Mouse (Mus musculus): Measurements from ENCODE around the gene Rcn1. TPM values are rescaled to one million over a fixed set of nuclear protein-coding genes. Genes with fewer than 3 reads are reported as not detected.
A peak's percentile ranks its signal among the peaks of the same experiment; 100 is the strongest.

Rcn1 gene
- total RNA-seq, 2 experiments from 2014 or later = 6.6 to 9.4 TPM

- DNase-seq = no peak
- H3K27ac ChIP-seq = no peak overlapping the region
- no peak overlapping the region for H3K4me3 ChIP-seq
- intact Hi-C loops (cut with DNase I) = no loop called here
- TF ChIP-seq CTCF (IDR thresholded peaks at IDR 0.05) = no peak
Observed at GRCm38 (mm10) chr2:105390653-105391413, 8.3 kb downstream of the Rcn1 start.

- H3K27ac ChIP-seq = no peak overlapping the region
- DNase-seq = no peak
- intact Hi-C loops (cut with DNase I) = no loop called here
- H3K4me3 ChIP-seq = no peak overlapping the region
- no peak for TF ChIP-seq CTCF (IDR thresholded peaks at IDR 0.05)
Observed at GRCm38 (mm10) chr2:105389007-105389890, 9.9 kb downstream of the Rcn1 start.

GRCm38 (mm10) chr2:105386418-105386817 is 12.7 kb downstream of the Rcn1 start:
- DNase-seq = no peak
- no peak for TF ChIP-seq CTCF (IDR thresholded peaks at IDR 0.05)
- Histone ChIP-seq H3K4me3 (no peak overlapping the region), H3K27ac (no peak overlapping the region)
- intact Hi-C loops (cut with DNase I) = no loop called here

GRCm38 (mm10) chr2:105384998-105385397 is 14.1 kb downstream of the Rcn1 start:
- no peak for DNase-seq
- TF ChIP-seq CTCF (IDR thresholded peaks at IDR 0.05) = no peak
- H3K4me3 ChIP-seq = no peak overlapping the region
- intact Hi-C loops (cut with DNase I) = no loop called here
- H3K27ac ChIP-seq = no peak overlapping the region

GRCm38 (mm10) chr2:105383063-105383462 is 16.1 kb downstream of the Rcn1 start:
- no peak overlapping the region for H3K4me3 ChIP-seq
- no peak overlapping the region for H3K27ac ChIP-seq
- TF ChIP-seq CTCF (IDR thresholded peaks at IDR 0.05) = no peak
- intact Hi-C loops (cut with DNase I) = no loop called here
- DNase-seq = no peak

GRCm38 (mm10) chr2:105380757-105381319 is 18.3 kb downstream of the Rcn1 start:
- DNase-seq = no peak
- intact Hi-C loops (cut with DNase I) = no loop called here
- Histone ChIP-seq H3K27ac (no peak overlapping the region), H3K4me3 (no peak overlapping the region)
- TF ChIP-seq CTCF (IDR thresholded peaks at IDR 0.05) = no peak

GRCm38 (mm10) chr2:105379682-105380081 is 19.4 kb downstream of the Rcn1 start:
- no peak for TF ChIP-seq CTCF (IDR thresholded peaks at IDR 0.05)
- no peak for DNase-seq
- H3K4me3 ChIP-seq = no peak overlapping the region
- H3K27ac ChIP-seq = no peak overlapping the region
- intact Hi-C loops (cut with DNase I) = no loop called here

- Histone ChIP-seq H3K4me3 (no peak overlapping the region), H3K27ac (no peak overlapping the region)
- no peak for TF ChIP-seq CTCF (IDR thresholded peaks at IDR 0.05)
- intact Hi-C loops (cut with DNase I) = no loop called here
- peak; percentile 22 for DNase-seq
Observed at GRCm38 (mm10) chr2:105375705-105376104, 23.4 kb downstream of the Rcn1 start.

GRCm38 (mm10) chr2:105375261-105375660 is 23.9 kb downstream of the Rcn1 start:
- no peak for TF ChIP-seq CTCF (IDR thresholded peaks at IDR 0.05)
- intact Hi-C loops (cut with DNase I) = no loop called here
- Histone ChIP-seq H3K4me3 (no peak overlapping the region), H3K27ac (no peak overlapping the region)
- no peak for DNase-seq

- TF ChIP-seq CTCF (IDR thresholded peaks at IDR 0.05) = no peak
- no peak for DNase-seq
- intact Hi-C loops (cut with DNase I) = loop anchor here (5.0 kb wide), 1 partner anchor 54 kb away; no protein-coding TSS in a partner anchor
Observed at GRCm38 (mm10) chr2:105373658-105374057, 25.5 kb downstream of the Rcn1 start.

GRCm38 (mm10) chr2:105372727-105373126 is 26.4 kb downstream of the Rcn1 start:
- intact Hi-C loops (cut with DNase I) = loop anchor here (5.0 kb wide), 1 partner anchor 55 kb away; no protein-coding TSS in a partner anchor
- no peak for DNase-seq
- Histone ChIP-seq H3K4me3 (no peak overlapping the region), H3K27ac (no peak overlapping the region)
- no peak for TF ChIP-seq CTCF (IDR thresholded peaks at IDR 0.05)

More at GRCm38 (mm10) chr2:105373658-105374057, 25.5 kb downstream of the Rcn1 start:
- Histone ChIP-seq H3K4me3 (no peak overlapping the region), H3K27ac (no peak overlapping the region)

GRCm38 (mm10) chr2:105372156-105372555 is 27.0 kb downstream of the Rcn1 start:
- no peak for TF ChIP-seq CTCF (IDR thresholded peaks at IDR 0.05)
- Histone ChIP-seq H3K27ac (no peak overlapping the region), H3K4me3 (no peak overlapping the region)
- intact Hi-C loops (cut with DNase I) = loop anchor here (5.0 kb wide), 1 partner anchor 55 kb away; no protein-coding TSS in a partner anchor
- DNase-seq = no peak

- TF ChIP-seq CTCF (IDR thresholded peaks at IDR 0.05) = no peak
- H3K27ac ChIP-seq = no peak overlapping the region
- DNase-seq = no peak
- intact Hi-C loops (cut with DNase I) = loop anchor here (5.0 kb wide), 1 partner anchor 57 kb away; no protein-coding TSS in a partner anchor
- no peak overlapping the region for H3K4me3 ChIP-seq
Observed at GRCm38 (mm10) chr2:105370698-105371097, 28.4 kb downstream of the Rcn1 start.

Data from gastrocnemius, adult 2 months (tissue).